Mouse (Mus musculus): ENCODE results near the gene Rbm25. TPM values are rescaled to one million over a fixed set of nuclear protein-coding genes. Genes with fewer than 3 reads are reported as not detected.
A peak's percentile ranks its signal among the peaks of the same experiment; 100 is the strongest.
"Not testable (repeated sequence)": the region's sequence is repeated elsewhere in the genome, so short reads cannot be mapped to it uniquely, and the experiment has no call there.

The Rbm25 gene
- polyA plus RNA-seq (2015; fragmentation: Nextera tagmentation; extraction: Ambion mirVana): 283 and 284 TPM in 2 replicates

DNA sequence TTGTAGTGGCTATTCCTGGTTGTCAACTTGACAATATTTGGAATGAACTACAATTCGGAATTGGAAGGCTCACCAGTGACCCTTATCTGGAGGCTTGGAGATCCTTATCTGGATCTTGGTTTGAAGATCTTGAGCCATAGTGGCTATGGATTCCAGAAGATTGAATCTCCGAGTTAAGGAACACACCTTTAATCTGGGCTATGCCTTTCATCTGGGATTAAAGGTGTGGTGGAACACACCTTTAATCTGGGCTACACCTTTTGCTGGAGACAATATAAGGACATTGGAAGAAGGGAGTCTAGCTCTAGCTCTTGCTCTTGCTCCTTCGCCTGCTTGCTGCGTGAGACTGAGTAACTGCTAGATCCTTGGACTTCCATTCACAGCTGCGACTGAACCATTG is at the start of gene Rbm25:
Rbm25 (plus strand) TSS at position 301 of the 400 bp plus-strand sequence.
- H3K36me3 ChIP-seq; H3K4me1 ChIP-seq; H3K9me3 ChIP-seq (replicated peaks); H3K27me3 ChIP-seq; ATAC-seq (replicated peaks; ENCODE audit: low FRiP score): not testable (repeated sequence)
- Histone ChIP-seq H3K9ac (peak within 1 kb of the TSS; percentile 92), H3K27ac (peak within 1 kb of the TSS; percentile 96), H3K4me2 (peak within 1 kb of the TSS; percentile 55), H3K4me3 (replicated peaks) (peak within 1 kb of the TSS; percentile 94)
- WGBS: no CpG with 5 or more reads among the region's 5 CpGs

DNA sequence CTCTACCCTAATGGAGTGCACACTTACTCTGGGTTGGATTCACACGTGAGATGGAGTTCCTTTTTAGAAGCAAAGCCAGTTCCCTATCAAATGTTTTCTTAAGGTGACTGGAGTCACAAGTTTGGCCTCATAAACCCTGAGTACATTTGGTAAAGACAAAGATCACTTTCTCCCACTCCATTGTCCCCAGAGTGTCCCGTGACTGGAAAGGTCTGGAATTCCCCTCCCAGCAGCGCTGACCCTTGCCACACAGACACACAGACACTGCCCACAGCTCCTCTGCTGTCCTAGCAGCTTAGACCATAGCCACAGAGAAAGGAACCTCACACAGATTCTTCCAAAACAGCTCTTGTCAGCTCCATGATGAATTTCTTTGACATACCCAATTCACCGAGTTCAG is 48.9 kb upstream of the Rbm25 start:
- ATAC-seq (replicated peaks; ENCODE audit: low FRiP score): no peak
- H3K36me3 ChIP-seq: peaks cover 38% of the 10 kb centered on the region
- no peak overlapping the region for H3K4me2 ChIP-seq
- 0 out of 2 replicates have a peak, but pooled peaks cover 11% of the 10 kb centered on the region for H3K4me1 ChIP-seq
- 50% methylated on average over 4 of the region's 4 CpGs for WGBS
- no peak overlapping the region for H3K4me3 ChIP-seq (replicated peaks)
- H3K27me3 ChIP-seq: no peaks in the 10 kb centered on the region
- H3K9ac ChIP-seq: no peak overlapping the region
- no peak overlapping the region for H3K27ac ChIP-seq
- H3K9me3 ChIP-seq (replicated peaks): no peaks in the 10 kb centered on the region

DNA sequence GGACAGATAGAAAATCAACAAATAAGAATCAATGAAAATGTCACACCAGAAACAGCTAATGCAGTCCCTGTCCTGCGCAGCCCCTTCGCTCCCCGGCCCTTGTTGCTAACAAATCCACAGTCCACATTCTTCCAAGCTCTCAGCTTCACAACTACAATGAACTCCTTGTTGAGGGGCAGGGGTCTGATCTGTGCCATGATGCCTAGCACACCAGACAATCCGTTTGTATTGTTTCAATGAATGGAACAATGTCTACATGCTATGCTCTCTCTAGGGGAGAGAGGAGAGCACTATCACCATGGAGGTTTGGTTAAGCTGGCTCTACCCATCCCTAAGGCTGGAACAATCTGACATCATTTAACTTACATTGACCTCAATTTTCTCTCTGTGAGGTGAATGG is 48.3 kb upstream of the Rbm25 start:
- 92% methylated on average over 4 of the region's 4 CpGs for WGBS
- H3K4me3 ChIP-seq (replicated peaks): no peak overlapping the region

DNA sequence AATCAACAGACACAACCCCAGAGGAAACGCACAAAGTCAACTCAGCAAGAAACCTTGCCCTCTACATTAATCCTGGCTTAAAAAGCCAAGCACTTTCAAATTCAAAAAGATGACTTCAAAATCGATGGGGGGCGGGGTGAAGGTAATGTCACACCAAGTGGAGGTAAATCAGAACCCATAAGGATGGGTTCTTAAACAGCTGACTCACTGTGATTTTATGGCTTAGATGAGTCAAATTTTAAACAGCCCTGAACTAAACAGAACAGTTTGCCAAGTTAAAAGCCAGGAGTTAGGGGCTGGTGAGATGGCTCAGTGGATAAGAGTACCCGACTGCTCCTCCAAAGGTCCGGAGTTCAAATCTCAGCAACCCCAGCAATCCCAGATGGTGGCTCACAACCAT is 44.4 kb upstream of the Rbm25 start:
- 96% methylated on average over 5 of the region's 5 CpGs for WGBS
- no peak for ATAC-seq (replicated peaks; ENCODE audit: low FRiP score)

More for the DNA sequence above, 48.3 kb upstream of the Rbm25 start:
- 0 out of 2 replicates have a peak, but pooled peaks cover 11% of the 10 kb centered on the region for H3K4me1 ChIP-seq
- H3K4me2 ChIP-seq: no peak overlapping the region
- H3K36me3 ChIP-seq: peaks cover 43% of the 10 kb centered on the region
- H3K9ac ChIP-seq: no peak overlapping the region
- ATAC-seq (replicated peaks; ENCODE audit: low FRiP score): no peak
- H3K9me3 ChIP-seq (replicated peaks): no peaks in the 10 kb centered on the region
- no peaks in the 10 kb centered on the region for H3K27me3 ChIP-seq
- no peak overlapping the region for H3K27ac ChIP-seq

DNA sequence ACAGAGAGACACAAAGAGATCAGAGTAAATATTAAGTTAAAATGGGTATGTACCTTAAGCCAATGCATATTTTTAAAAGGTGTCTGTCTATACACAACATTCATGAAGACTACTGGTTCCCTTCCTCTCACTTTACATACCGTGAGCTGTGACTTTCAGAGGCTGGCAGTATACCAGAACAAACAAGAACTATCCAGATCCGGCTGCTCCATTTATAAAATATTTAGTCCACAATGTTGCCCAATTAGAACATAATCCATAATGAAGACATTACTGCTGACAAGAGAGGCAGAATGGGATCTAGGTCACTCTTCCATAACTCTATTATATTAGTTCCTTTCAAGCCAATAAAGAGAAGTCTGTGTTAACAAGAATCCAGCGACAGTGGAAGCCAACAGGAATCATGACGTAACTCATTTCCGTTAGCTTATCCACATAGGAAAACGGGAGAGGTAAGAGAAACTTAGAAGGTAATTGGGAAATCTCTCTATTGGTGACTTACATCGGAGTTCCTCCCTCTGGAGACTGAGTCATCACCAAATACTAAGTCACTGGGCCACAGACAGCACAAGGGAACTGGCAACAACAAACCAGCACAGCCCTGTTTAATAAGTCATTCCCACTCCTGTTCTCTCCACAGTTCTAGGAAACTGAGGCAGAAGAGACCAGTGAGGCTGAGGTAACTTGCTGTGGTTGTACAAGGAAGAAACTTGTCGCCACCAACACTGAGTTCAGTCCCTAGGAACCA is 39.1 kb upstream of the Rbm25 start:
- Histone ChIP-seq H3K4me1 (peaks cover 23% of the 10 kb centered on the region), H3K27ac (no peak overlapping the region), H3K9ac (no peak overlapping the region), H3K4me2 (no peak overlapping the region), H3K36me3 (peaks cover 71% of the 10 kb centered on the region), H3K9me3 (replicated peaks) (no peaks in the 10 kb centered on the region), H3K4me3 (replicated peaks) (no peak overlapping the region), H3K27me3 (no peaks in the 10 kb centered on the region)
- ATAC-seq (replicated peaks; ENCODE audit: low FRiP score): no peak
- 80% methylated on average over 8 of the region's 8 CpGs for WGBS

More for the DNA sequence above, 44.4 kb upstream of the Rbm25 start:
- no peak overlapping the region for H3K4me3 ChIP-seq (replicated peaks)
- H3K9me3 ChIP-seq (replicated peaks): no peaks in the 10 kb centered on the region
- no peaks in the 10 kb centered on the region for H3K4me1 ChIP-seq
- no peaks in the 10 kb centered on the region for H3K27me3 ChIP-seq
- no peak overlapping the region for H3K4me2 ChIP-seq
- H3K36me3 ChIP-seq: peaks cover 73% of the 10 kb centered on the region
- H3K9ac ChIP-seq: no peak overlapping the region
- no peak overlapping the region for H3K27ac ChIP-seq

DNA sequence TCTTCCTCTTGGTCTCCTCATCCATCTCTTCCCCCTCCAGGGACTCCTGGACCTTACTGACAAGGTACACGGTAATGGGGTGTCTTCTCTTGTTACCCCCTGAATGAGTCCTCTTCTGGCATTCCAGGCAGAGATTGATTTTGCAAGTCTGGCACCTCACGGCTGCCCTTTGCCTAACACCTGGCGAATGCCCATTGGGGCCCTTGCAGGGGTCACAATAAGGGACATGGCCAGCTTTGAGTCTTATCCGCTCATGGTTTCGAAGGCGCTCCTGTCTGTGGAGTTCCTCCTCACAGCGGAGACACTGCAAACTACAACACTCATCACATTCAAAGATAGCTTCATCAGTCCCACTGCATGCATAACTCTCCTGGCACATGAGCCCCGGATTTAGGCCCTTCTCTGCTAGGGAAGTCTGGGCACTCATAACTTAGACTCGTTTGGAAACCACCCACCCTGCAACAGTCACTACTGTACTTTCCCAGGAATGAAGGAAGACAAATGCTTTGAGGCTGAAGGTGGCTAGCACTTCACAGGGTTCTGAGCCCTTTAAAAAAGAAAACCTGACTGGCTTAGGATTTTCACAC is 36.5 kb upstream of the Rbm25 start:
- Histone ChIP-seq H3K36me3 (peaks cover 45% of the 10 kb centered on the region), H3K27me3 (no peaks in the 10 kb centered on the region), H3K4me1 (peaks cover 23% of the 10 kb centered on the region), H3K4me2 (no peak overlapping the region), H3K9me3 (replicated peaks) (no peaks in the 10 kb centered on the region), H3K9ac (no peak overlapping the region), H3K27ac (no peak overlapping the region), H3K4me3 (replicated peaks) (no peak overlapping the region)
- WGBS: 90% methylated on average over 9 of the region's 9 CpGs
- no peak for ATAC-seq (replicated peaks; ENCODE audit: low FRiP score)

DNA sequence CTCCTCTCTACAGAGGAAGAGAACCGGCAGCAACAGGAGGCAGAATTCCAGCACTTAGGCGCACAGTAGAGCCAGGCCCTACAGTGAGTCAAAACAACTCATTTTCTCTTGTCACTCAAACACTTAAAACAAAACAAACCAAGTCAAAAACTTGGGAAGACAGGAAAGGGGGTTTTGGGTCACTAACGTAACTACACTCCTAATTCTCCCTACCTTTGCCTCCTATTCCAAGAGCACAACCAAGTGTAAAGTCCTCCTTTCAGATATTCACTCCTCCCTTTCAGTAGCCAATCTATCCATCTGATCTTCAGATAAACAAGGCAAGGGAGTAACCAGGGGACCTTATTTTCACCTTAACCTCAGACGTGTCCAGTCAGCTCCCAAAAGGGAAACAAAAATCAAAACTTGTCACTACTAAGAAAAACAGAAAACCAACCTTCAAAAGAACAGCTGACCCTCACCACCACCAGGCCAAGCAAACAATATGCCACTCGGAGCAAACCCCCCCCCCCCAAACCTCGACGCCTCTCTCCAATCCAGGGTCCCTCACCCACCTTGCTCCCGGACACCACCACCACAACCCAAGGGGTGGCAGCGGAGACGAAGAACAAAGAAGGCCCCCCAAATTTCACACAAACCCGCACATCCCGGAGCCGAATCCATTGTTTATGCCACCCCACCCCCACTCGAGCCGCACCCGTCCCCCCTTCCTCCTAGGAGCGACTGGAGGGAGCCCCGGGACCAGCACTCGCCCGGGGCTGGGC is 34.7 kb upstream of the Rbm25 start:
- ATAC-seq (replicated peaks; ENCODE audit: low FRiP score): no peak
- 2% methylated on average over 20 of the region's 20 CpGs for WGBS
- H3K9me3 ChIP-seq (replicated peaks): no peaks in the 10 kb centered on the region

DNA sequence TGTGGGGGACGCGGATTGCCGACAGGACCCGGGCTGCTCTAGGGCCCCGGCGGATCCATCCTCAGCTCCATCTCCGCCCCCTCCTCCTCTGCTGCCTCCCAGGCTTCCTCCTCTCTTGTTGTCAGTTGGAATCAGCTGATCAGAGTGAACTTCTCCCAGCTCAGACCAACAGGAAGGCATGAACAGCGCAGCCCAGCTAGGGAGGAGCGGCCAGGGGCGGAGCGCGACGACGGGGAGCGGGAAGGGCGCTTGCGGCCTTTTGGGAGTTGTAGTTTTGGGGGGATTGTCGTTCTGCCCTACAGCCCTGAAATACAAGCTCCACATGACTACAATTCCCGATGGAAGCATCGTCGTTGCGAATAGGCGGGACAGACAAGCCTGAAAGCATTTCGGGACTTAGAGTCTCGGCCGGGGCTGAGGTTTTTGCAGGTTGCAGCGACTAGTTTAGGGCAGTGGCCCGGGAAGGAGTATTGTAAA is 34.0 kb upstream of the Rbm25 start, which contains the start of gene Zfyve1:
Zfyve1 (minus strand) TSS at position 198 of the 477 bp plus-strand sequence.
- peaks cover 24% of the 10 kb centered on the region for H3K36me3 ChIP-seq
- peak within 1 kb of the TSS; percentile 95 for H3K9ac ChIP-seq
- peak within 1 kb of the TSS; percentile 98 for H3K4me3 ChIP-seq (replicated peaks)
- no peaks in the 10 kb centered on the region for H3K9me3 ChIP-seq (replicated peaks)
- H3K4me2 ChIP-seq: peak within 1 kb of the TSS; percentile 73
- no peaks in the 10 kb centered on the region for H3K27me3 ChIP-seq
- H3K27ac ChIP-seq: peak within 1 kb of the TSS; percentile 94
- peaks cover 23% of the 10 kb centered on the region for H3K4me1 ChIP-seq
- peak; percentile 99 for ATAC-seq (replicated peaks; ENCODE audit: low FRiP score)
- 1% methylated on average over 28 of the region's 28 CpGs for WGBS

More for the DNA sequence above, 34.7 kb upstream of the Rbm25 start:
- Histone ChIP-seq H3K36me3 (peaks cover 28% of the 10 kb centered on the region), H3K4me3 (replicated peaks) (peak overlapping the region; percentile 98), H3K4me1 (peaks cover 23% of the 10 kb centered on the region), H3K4me2 (peak overlapping the region; percentile 73), H3K9ac (peak overlapping the region; percentile 95), H3K27me3 (no peaks in the 10 kb centered on the region), H3K27ac (peak overlapping the region; percentile 94)

DNA sequence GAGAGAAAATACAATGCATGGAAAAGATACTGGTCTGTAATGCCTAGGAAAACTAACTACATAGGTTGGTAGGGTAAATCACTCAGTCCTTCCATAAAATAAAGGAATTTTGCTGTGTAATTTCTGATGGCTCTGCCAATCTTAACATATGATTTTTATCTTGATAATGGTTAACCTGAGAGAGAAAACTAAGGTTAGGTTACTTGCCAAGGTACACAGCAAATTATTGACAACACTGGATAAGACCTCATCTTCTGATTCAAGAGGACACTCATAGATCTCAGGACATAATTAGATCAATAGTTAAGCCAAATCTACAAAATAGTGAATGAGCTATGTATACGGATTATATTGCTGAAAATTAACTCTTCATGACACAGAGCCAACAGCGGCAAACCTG is 33.2 kb upstream of the Rbm25 start:
- 76% methylated on average over 2 of the region's 2 CpGs for WGBS
- no peak overlapping the region for H3K9ac ChIP-seq
- H3K4me1 ChIP-seq: peaks cover 23% of the 10 kb centered on the region
- no peak overlapping the region for H3K27ac ChIP-seq
- no peak overlapping the region for H3K4me2 ChIP-seq
- no peaks in the 10 kb centered on the region for H3K9me3 ChIP-seq (replicated peaks)
- H3K4me3 ChIP-seq (replicated peaks): no peak overlapping the region
- ATAC-seq (replicated peaks; ENCODE audit: low FRiP score): no peak
- no peaks in the 10 kb centered on the region for H3K27me3 ChIP-seq
- peaks cover 18% of the 10 kb centered on the region for H3K36me3 ChIP-seq

DNA sequence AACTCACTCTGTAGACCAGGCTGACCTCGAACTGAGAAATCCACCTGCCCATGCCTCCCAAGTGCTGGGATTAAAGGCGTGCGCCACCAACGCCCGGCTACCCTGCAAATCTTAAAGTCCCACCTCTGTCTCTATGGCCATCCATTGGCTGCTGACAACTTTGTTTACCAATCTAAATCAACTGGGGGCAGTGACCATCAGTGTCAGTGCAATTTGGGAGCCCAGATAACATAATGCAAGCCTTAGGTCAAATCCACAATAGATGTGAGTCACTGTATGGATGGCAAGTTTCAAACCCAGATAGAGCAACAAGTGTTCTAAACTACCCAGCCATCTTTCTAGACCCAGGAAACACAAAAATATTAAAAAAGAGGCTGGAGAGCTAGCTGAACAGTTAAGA is 28.8 kb upstream of the Rbm25 start:
- Histone ChIP-seq H3K27ac (no peak overlapping the region), H3K4me3 (replicated peaks) (no peak overlapping the region), H3K4me1 (no peaks in the 10 kb centered on the region), H3K27me3 (no peaks in the 10 kb centered on the region), H3K9ac (no peak overlapping the region), H3K36me3 (no peaks in the 10 kb centered on the region), H3K4me2 (no peak overlapping the region), H3K9me3 (replicated peaks) (no peaks in the 10 kb centered on the region)
- 87% methylated on average over 5 of the region's 5 CpGs for WGBS
- ATAC-seq (replicated peaks; ENCODE audit: low FRiP score): no peak

DNA sequence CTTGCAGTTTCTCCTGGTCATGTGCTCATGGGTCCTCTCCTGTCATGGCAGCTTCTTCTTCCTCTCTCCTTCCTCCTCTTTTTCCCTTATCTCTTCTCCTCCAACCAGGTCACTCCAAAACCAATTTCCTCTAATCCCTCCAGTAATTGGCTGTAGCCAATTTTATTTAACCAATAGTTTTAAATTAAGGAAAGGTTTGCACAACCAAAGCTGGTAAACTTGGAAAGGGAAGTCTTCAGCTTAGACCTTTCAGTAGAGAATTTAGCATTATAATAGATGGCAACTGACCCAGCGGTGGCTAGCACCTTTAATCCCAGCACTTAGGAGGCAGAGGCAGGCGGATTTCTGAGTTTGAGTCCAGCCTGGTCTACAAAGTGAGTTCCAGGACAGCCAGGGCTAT is 24.6 kb upstream of the Rbm25 start:
- H3K27ac ChIP-seq; ATAC-seq (replicated peaks; ENCODE audit: low FRiP score); H3K4me3 ChIP-seq (replicated peaks); H3K27me3 ChIP-seq; H3K4me2 ChIP-seq; H3K36me3 ChIP-seq; H3K9me3 ChIP-seq (replicated peaks); H3K9ac ChIP-seq; H3K4me1 ChIP-seq: not testable (repeated sequence)
- WGBS: 89% methylated on average over 2 of the region's 2 CpGs

DNA sequence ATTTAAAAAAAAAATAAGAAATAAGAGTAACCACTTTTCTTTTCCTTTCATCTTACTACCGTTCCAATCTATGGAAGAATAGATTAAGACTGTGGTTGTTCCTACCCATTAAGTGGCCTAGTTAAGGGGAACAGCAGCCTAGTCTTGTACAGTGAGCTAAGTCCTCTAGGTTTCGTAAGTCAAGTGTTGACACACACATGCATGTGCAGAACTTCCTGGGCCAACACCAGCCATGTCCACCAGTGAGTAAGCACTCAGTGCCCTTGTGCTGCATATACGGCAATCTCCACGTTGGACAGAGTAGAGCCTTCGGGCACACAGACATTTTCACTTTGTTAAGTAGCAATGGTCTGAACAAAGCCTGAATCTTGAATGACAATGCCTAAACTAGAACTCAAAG is 13.8 kb upstream of the Rbm25 start:
- WGBS: 95% methylated on average over 5 of the region's 5 CpGs
- no peak for ATAC-seq (replicated peaks; ENCODE audit: low FRiP score)
- H3K9me3 ChIP-seq (replicated peaks): no peaks in the 10 kb centered on the region
- no peaks in the 10 kb centered on the region for H3K4me1 ChIP-seq
- no peak overlapping the region for H3K4me2 ChIP-seq
- no peaks in the 10 kb centered on the region for H3K36me3 ChIP-seq
- H3K27me3 ChIP-seq: no peaks in the 10 kb centered on the region
- no peak overlapping the region for H3K9ac ChIP-seq
- no peak overlapping the region for H3K27ac ChIP-seq
- H3K4me3 ChIP-seq (replicated peaks): no peak overlapping the region

Measured in kidney, embryonic 15.5 days (tissue).